Mouse (Mus musculus) embryonic facial prominence, embryonic 10.5 days (tissue): Measurements from ENCODE around the gene Cks2. TPM values are rescaled to one million over a fixed set of nuclear protein-coding genes. Genes with fewer than 3 reads are reported as not detected.

Source experiments
- DNase-seq: peaks from one replicate; pipeline ENCODE4 v3.0.0-alpha.2; 2017; ENCODE audit warnings: low spot score
- H3K27ac ChIP-seq: fragments of 300-500 bp; sonication (generic); replicated peaks from 2 replicates; pipeline ENCODE4 v1.5.1; 2016; ENCODE audit warnings: mild to moderate bottlenecking
- H3K27me3 ChIP-seq: fragments of 300-500 bp; sonication (generic); replicated peaks from 2 replicates; pipeline ENCODE4 v1.6.1; 2016; ENCODE audit warnings: low read depth, mild to moderate bottlenecking; ENCODE audit not compliant: poor library complexity, severe bottlenecking
- H3K36me3 ChIP-seq: fragments of 300-500 bp; sonication (generic); replicated peaks from 2 replicates; pipeline ENCODE4 v1.6.1; 2016; ENCODE audit warnings: mild to moderate bottlenecking, moderate library complexity
- H3K4me1 ChIP-seq: fragments of 300-500 bp; sonication (generic); 2 replicates; pipeline ENCODE4 v1.6.1; 2016
- H3K4me3 ChIP-seq: fragments of 300-500 bp; sonication (generic); 2 replicates; pipeline ENCODE4 v1.5.1; 2016; ENCODE audit warnings: mild to moderate bottlenecking, moderate library complexity
- H3K9me3 ChIP-seq: fragments of 300-500 bp; sonication (generic); 2 replicates; pipeline ENCODE4 v1.6.1; 2016; ENCODE audit warnings: mild to moderate bottlenecking
- WGBS: fragments of 180-500 bp; shearing (Covaris S2); methylation state at CpG from one replicate; pipeline ENCODE4 v1.1.7; 2016; 5-methylcytosine and 5-hydroxymethylcytosine counted together
- polyA plus RNA-seq: library from polyadenylated mRNA; unstranded; fragments of >200 nt; fragmentation: Nextera tagmentation; extraction: Ambion mirVana; gene quantifications from 2 replicates; pipeline ENCODE4 v1.2.1, GENCODE M21; 2016

Gene Cks2
- polyA plus RNA-seq, 1 experiment from 2014 or later = 384 TPM

DNA sequence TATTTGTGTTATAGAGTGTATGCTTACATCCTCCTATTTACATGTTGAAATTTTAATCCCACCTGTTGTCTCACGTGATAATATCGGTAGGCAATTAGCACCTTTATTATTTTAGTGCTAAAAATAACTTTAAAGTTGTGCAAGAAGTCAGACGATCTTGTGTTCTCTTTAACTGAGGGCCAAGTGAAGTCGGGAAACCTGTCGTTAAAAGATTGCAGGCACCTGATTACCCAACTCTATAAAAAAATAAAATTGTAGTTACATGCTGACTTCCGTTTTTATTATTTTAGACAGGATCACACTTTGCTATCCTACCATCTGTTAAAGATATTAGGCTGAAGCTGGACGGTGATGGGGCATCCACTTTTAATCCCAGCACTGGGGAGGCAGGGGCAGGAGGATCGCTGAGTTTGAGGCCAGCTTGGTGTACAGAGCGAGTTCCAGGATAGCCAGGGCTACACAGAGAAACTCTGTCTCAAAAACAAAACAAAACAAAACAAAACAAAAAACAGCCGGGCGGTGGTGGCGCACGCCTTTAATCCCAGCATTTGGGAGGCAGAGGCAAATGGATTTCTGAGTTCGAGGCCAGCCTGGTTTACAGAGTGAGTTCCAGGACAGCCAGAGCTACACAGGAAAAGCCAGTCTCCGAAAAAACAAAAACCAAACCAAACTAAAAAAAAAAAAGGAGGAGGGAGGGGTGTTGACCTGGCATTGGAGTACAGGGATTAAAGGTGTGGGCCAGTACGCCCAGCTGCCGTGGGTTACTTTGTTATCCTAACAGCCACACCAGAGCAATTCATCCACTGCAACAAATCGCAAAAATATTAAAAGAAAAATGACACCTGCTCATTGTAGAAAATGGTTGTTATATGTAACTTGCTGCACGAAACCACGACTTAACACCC is 856 bp upstream of the Cks2 start:
- Histone ChIP-seq H3K27ac (peak overlapping the region; percentile 99), H3K4me1 (peaks cover 37% of the 10 kb centered on the region), H3K36me3 (peaks cover under 1% of the 10 kb centered on the region; the same call in 1 of the 2 replicates), H3K4me3 (peak overlapping the region; percentile 98), H3K27me3 (no peaks in the 10 kb centered on the region), H3K9me3 (no peaks in the 10 kb centered on the region)
- WGBS = 47% methylated on average over 20 of the region's 20 CpGs
- no peak for DNase-seq

DNA sequence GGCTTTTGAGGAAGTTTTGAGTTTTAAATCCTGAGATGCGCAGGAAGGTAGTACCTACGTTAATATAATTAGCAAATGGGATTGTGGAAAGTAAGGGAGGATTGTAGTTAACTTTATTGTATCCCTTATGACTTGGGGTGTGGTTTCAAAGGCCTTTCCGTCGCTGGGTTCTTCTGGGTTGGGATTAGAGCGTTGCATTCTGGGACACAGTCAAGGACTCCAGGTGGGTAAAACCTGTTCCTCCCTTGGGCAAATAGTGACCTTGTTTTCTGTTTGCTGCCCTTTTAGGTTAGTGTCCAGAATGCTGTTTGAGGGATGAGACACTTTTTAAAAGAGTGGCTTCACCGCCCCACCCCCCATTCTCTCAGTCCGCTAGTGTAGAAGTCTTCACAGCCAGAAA is 840 bp downstream of the Cks2 start:
- Histone ChIP-seq H3K9me3 (no peaks in the 10 kb centered on the region), H3K27ac (peak overlapping the region; percentile 99), H3K27me3 (no peaks in the 10 kb centered on the region), H3K4me3 (peak overlapping the region; percentile 98), H3K4me1 (peaks cover 40% of the 10 kb centered on the region), H3K36me3 (peaks cover 13% of the 10 kb centered on the region)
- DNase-seq = peak; percentile 45
- WGBS = 0% methylated on average over 7 of the region's 7 CpGs

DNA sequence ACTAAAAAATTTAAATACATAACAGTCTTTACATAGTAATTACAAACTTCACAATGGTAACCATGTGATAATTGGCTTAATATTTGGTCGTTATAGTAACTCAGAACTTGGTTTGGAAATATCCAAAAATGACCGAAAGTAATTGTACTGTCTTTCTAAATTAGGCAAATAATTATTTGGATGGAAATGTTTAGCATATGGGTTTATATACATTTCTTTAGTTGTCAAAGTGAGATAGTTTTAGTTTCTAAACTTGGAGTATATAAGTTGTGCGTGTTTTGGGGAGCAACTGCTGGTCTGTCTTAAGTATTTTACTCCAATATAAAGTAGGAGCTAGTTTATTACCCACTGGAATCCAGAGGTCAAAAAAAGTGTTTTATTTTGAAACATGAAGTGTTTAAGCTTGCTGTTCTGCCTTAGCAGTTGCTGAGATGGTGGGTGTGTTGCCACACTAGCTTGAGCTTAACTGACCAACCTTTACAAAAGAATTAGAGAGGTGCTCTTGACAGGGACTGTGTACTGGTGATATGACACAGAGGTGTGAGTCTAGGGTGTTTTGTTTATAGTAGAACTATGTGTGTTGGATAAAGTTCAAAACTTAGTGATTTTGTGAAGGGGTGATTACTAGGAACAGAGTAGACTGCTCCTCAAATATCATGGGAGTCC is 1.5 kb downstream of the Cks2 start:
- DNase-seq = no peak
- peaks cover 19% of the 10 kb centered on the region for H3K36me3 ChIP-seq
- H3K27ac ChIP-seq = peak overlapping the region; percentile 99; the same call in 1 of the 2 replicates
- H3K9me3 ChIP-seq = no peaks in the 10 kb centered on the region
- peaks cover 46% of the 10 kb centered on the region for H3K4me1 ChIP-seq
- H3K27me3 ChIP-seq = no peaks in the 10 kb centered on the region
- H3K4me3 ChIP-seq = peak overlapping the region; percentile 98
- 25% methylated on average over 3 of the region's 3 CpGs for WGBS

DNA sequence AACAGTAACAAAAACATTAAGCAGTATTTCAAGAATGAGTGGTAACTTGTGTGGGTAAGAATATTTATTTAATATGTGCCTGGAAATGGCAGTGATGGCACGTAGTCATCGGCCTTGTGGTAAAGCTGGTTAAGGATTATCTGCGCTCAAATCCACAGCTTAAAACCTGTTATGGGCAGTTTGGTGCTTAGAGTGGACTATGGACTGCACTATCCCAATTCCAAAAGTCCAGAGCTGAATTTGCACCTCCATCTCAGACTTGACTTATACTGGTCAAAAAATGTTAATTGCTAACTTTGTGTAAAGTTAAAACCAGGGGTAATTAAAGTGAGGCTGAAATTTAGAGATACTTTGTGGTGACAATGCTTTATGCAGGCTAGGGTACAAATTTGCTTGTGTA is 2.7 kb downstream of the Cks2 start:
- H3K9me3 ChIP-seq = no peaks in the 10 kb centered on the region
- peaks cover 47% of the 10 kb centered on the region for H3K4me1 ChIP-seq
- peak overlapping the region; percentile 98 for H3K4me3 ChIP-seq
- WGBS = 89% methylated on average over 3 of the region's 3 CpGs
- H3K27ac ChIP-seq = no peak overlapping the region
- H3K27me3 ChIP-seq = no peaks in the 10 kb centered on the region
- peaks cover 24% of the 10 kb centered on the region for H3K36me3 ChIP-seq
- DNase-seq = no peak

DNA sequence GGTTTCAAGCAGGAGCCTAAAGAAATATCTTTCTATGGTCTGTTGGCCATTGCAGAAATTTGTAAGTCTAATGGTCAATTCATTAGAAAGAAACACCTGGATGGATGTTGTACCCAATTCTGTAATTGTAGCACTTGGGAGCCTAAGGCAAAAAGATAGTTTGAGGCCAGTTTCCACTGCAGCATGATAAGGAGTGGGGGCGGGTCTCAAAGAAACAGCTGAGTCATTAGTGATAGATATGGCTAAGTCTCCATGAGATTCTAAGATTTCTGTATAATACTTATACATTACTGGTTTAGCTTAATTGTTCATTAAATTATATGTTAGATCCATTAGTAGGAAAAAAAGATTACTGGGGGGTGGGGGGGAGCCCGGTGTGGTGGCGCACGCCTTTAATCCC is 3.2 kb downstream of the Cks2 start:
- no peak for DNase-seq
- peaks cover 47% of the 10 kb centered on the region for H3K4me1 ChIP-seq
- no peak overlapping the region for H3K27ac ChIP-seq
- no peaks in the 10 kb centered on the region for H3K9me3 ChIP-seq
- WGBS = 87% methylated on average over 4 of the region's 4 CpGs
- H3K27me3 ChIP-seq = no peaks in the 10 kb centered on the region
- H3K4me3 ChIP-seq = peak overlapping the region; percentile 98
- peaks cover 28% of the 10 kb centered on the region for H3K36me3 ChIP-seq

DNA sequence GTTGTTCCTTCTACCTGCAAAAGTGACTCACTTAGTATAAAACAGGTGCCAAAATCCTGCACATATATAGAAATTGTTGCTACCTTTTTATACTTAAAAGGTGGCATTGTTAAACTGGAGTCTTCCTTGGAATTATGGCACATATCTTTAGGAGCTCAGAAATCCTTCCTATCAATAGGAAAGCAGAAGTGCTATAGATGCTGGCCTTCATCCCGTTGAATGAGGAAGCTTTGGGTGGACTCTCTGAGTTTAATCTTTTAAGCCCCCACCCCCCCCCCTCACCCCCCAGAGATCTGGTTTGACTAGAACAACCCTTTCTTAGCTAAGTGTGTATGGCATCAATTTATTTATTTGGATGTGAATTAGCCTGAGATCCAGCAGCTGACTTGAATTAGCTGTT is 4.7 kb downstream of the Cks2 start:
- H3K36me3 ChIP-seq = peaks cover 43% of the 10 kb centered on the region
- H3K9me3 ChIP-seq = no peaks in the 10 kb centered on the region
- H3K4me3 ChIP-seq = no peak overlapping the region
- peaks cover 47% of the 10 kb centered on the region for H3K4me1 ChIP-seq
- no peak overlapping the region for H3K27ac ChIP-seq
- H3K27me3 ChIP-seq = no peaks in the 10 kb centered on the region
- 56% methylated on average over 1 of the region's 1 CpGs for WGBS
- DNase-seq = no peak

DNA sequence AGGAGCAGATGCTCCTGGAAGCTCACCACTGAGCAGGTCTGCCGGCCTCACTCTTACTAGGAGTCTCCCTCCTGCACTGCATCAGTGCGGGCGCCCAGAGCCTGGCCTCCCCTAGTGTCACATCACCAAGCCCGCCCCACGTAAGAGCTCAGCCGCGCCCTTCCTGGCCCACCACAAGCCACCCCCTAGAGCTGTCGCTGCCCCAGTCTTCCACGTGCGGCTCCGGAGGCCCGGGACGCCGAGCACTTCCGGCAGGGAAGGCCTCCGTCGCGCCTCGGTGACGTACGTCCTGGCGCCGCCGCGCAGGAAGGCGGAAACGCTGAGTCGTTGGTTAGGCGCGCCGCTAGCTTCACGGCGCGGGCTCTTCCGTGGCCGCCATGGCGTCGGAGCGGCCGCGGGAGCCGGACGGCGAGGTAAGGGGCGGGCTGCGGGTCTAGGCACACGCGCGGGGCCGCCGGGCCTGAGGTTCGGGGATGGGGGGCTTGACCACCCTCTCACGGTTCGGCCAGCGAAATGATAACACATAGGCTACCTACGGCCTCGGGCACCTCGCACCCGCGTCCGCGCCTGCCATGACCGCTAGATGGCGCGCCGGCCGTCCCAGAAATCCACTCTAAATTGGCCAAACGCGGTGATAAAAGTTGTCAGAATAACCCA is 6.5 kb downstream of the Cks2 start, which contains the start of gene Secisbp2:
TSS of gene Secisbp2 (plus strand) at position 290 of the 657 bp plus-strand sequence.
- H3K4me3 ChIP-seq = peak within 1 kb of the TSS; percentile 81

DNA sequence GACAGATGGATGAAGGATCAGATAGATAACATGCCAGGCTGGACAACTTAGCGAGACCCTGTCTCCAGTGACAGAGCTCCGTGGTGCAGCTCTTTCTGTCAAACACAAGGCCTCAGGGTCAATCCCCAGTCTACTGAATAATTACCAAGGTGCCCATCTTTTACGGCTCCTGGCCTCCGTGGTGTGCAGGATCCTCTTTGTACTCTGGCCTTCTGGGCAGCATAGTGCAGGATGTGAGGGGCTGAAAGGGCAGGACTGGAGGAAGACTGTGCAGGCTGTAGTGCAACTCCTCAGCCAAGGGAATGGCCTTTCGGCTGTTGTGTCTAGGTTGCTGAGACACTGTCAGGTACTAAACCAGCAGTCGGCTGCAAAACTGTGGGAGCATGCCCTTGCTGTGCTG is 8.1 kb downstream of the Cks2 start:
- H3K36me3 ChIP-seq = peaks cover 77% of the 10 kb centered on the region

More for the DNA sequence above, 6.5 kb downstream of the Cks2 start, which contains the start of gene Secisbp2:
- under 1% methylated on average over 69 of the region's 69 CpGs for WGBS
- Histone ChIP-seq H3K27me3 (no peaks in the 10 kb centered on the region), H3K9me3 (no peaks in the 10 kb centered on the region), H3K27ac (peak within 1 kb of the TSS; percentile 93), H3K36me3 (peaks cover 61% of the 10 kb centered on the region), H3K4me1 (peaks cover 44% of the 10 kb centered on the region)
- peak; percentile 92 for DNase-seq

DNA sequence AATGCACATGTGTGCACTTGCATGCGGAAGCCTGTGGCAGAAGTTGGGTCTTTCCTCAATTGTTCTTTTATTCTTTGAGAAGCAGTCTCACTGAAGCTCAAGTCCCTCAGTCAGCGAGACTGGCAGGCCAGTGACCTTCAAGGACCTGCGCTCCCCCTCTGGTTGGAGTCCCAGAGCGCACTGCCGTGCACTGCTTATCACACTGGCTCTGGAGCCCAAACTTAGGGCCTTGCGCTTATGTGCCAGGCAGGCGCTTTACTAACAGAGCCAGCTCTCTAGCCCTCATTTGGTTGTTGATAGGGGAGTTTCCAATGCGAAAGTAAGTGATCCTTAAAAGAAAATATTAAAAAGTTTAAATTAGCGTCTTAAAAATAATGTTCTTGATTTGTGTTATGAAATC is 8.9 kb downstream of the Cks2 start:
- no peaks in the 10 kb centered on the region for H3K9me3 ChIP-seq
- no peak overlapping the region for H3K27ac ChIP-seq
- H3K36me3 ChIP-seq = peaks cover 85% of the 10 kb centered on the region
- H3K27me3 ChIP-seq = no peaks in the 10 kb centered on the region
- no peak for DNase-seq
- peaks cover 20% of the 10 kb centered on the region for H3K4me1 ChIP-seq
- H3K4me3 ChIP-seq = no peak overlapping the region
- 90% methylated on average over 9 of the region's 9 CpGs for WGBS

More for the DNA sequence above, 8.1 kb downstream of the Cks2 start:
- no peak for DNase-seq
- no peaks in the 10 kb centered on the region for H3K9me3 ChIP-seq
- H3K4me3 ChIP-seq = no peak overlapping the region
- H3K4me1 ChIP-seq = peaks cover 28% of the 10 kb centered on the region
- H3K27me3 ChIP-seq = no peaks in the 10 kb centered on the region
- WGBS = 94% methylated on average over 6 of the region's 6 CpGs
- no peak overlapping the region for H3K27ac ChIP-seq

DNA sequence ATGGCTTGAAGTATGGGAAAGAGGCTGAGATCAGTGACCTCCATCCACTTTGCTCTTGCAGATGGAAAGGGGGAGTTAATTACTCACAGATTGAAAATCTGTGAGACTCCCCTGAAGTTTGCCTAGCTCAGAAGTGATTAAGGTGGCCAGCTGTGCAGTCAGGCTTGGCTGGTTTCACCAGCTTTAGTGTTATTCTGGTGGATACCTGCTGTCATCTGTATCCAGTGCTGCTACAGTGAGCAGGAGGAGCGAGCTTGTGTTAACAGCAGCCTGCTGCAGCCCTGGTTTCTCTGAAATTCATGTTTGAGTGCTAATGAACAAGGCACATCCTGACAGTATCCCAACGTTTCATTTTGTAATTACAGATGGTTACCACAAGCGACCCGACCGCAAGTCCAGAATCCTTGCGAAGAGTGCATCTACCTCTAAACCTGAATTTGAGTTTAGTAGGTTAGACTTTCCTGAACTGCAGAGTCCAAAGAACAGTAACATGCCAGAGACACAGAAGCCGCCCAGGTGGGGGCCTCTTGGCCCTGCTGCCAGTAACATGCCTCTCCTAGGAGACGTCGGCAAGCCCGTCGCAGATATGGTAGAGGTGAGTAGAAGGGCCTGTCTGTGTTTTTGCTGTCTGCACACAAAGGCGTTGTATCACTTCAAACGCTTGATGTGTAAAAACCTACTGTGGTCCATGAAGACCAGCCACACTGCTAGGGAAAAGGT is 11.6 kb downstream of the Cks2 start:
- DNase-seq = no peak
- no peaks in the 10 kb centered on the region for H3K9me3 ChIP-seq
- no peaks in the 10 kb centered on the region for H3K27me3 ChIP-seq
- peaks cover 8% of the 10 kb centered on the region for H3K4me1 ChIP-seq
- H3K27ac ChIP-seq = no peak overlapping the region
- 95% methylated on average over 13 of the region's 13 CpGs for WGBS
- H3K4me3 ChIP-seq = no peak overlapping the region
- H3K36me3 ChIP-seq = peaks cover 94% of the 10 kb centered on the region

DNA sequence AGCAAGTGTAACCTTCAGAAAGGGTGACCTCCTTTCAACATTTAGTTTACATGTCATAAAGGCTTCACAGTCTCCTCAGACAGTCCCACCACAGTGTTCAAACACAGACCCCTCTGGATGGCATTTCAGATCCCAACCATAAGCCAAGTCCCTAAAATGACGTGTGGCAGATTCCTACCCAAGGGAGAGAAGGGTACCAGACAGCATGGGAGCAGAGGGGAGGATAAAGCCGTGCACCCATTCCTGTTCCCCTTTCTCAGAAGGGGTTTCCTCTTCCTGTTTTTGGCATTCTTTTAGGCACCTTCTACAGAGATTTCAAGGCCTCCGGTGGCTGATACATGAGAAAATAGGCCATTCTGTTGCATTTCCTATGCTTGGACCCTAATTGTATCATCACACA is 13.1 kb downstream of the Cks2 start:
- no peaks in the 10 kb centered on the region for H3K27me3 ChIP-seq
- H3K27ac ChIP-seq = no peak overlapping the region
- no peaks in the 10 kb centered on the region for H3K9me3 ChIP-seq
- no peak overlapping the region for H3K4me3 ChIP-seq
- 89% methylated on average over 3 of the region's 3 CpGs for WGBS
- H3K4me1 ChIP-seq = no peaks in the 10 kb centered on the region
- DNase-seq = no peak
- peaks cover 100% of the 10 kb centered on the region for H3K36me3 ChIP-seq

DNA sequence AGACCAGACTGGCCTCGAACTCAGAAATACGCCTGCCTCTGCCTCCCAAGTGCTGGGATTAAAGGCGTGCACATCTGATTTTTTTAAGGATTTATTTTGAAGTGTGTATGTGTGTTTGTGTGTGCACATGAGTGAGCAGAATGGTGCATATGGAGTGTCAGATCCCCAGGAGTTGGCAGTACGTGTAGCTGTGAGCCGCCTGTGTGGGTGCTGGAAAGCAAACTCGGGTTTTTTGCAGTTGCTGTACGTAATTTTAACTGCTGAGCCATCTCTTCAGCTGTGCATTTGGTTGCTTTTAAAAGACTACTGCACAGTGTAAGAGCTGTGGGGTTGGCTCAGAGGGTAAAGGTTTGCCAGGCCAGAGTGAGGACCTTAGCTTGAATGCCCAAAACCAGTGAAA is 14.5 kb downstream of the Cks2 start:
- WGBS = 94% methylated on average over 7 of the region's 7 CpGs
- no peak overlapping the region for H3K4me3 ChIP-seq
- H3K9me3 ChIP-seq = no peaks in the 10 kb centered on the region
- no peaks in the 10 kb centered on the region for H3K4me1 ChIP-seq
- DNase-seq = no peak
- no peak overlapping the region for H3K27ac ChIP-seq
- peaks cover 98% of the 10 kb centered on the region for H3K36me3 ChIP-seq
- no peaks in the 10 kb centered on the region for H3K27me3 ChIP-seq
